Mouse (Mus musculus): Measurements from ENCODE around the gene Scand1. TPM values are rescaled to one million over a fixed set of nuclear protein-coding genes. Genes with fewer than 3 reads are reported as not detected.

Scand1 gene
- polyA plus RNA-seq, 2 experiments = 28.1 to 36.1 TPM

GRCm38 (mm10) chr2:156349286-156349848, 36.9 kb upstream of the Scand1 start:
- H3K36me3 ChIP-seq (replicated peaks; ENCODE audit: control insufficient read depth, insufficient read depth, low read depth) = no peaks in the 10 kb centered on the region
- no peak overlapping the region for H3K27ac ChIP-seq
- ATAC-seq (ENCODE audit: insufficient read depth) (no peak), DNase-seq (ENCODE audit: low read depth in 3 of 3, low spot score in 3 of 3) (no peak)
- H3K9ac ChIP-seq (replicated peaks) = no peak overlapping the region
- H3K27me3 ChIP-seq (ENCODE audit: control insufficient read depth, insufficient read depth, low read length) = no peaks in the 10 kb centered on the region
- no peak overlapping the region for H3K4me3 ChIP-seq (ENCODE audit: insufficient read depth in 1 of 2, low read depth in 2 of 2, low read length in 2 of 2)
- TF ChIP-seq CTCF (IDR thresholded peaks at IDR 0.05; ENCODE audit: low read depth) (no peak), EP300 (IDR thresholded peaks at IDR 0.05; ENCODE audit: low read depth) (no peak)
- no peaks in the 10 kb centered on the region for H3K9me3 ChIP-seq (ENCODE audit: control insufficient read depth, low read length)
- WGBS (ENCODE audit: insufficient replicate concordance) = 72% methylated on average over 4 of the region's 4 CpGs
- H3K4me2 ChIP-seq (ENCODE audit: low read depth) = no peak overlapping the region
- H3K4me1 ChIP-seq (replicated peaks; ENCODE audit: control insufficient read depth in 2 of 2, insufficient read depth in 2 of 2, low read length in 1 of 2) = no peaks in the 10 kb centered on the region

DNA sequence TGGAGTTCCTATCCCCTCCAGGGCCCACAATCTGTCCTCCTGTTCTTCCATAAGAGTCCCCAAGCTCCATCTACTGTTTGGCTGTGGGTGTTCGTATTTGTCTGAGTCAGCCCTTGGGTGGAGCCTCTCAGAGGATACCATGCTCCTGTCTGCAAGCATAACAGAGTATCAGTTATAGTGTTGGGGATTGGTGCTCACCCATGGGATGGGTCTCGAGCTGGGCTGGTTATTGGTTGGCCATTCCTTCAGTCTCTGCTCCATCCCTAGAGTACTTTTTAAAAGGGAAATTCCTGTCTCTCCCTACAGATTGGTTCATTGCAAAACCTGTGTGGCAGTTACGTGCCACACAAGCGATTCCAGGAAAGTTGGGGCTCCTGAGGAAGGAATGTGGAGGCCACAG, 36.3 kb upstream of the Scand1 start:
- ATAC-seq (ENCODE audit: insufficient read depth) = no peak
- Histone ChIP-seq H3K9me3 (ENCODE audit: control insufficient read depth, low read length) (no peaks in the 10 kb centered on the region), H3K9ac (replicated peaks) (no peak overlapping the region), H3K27me3 (ENCODE audit: control insufficient read depth, insufficient read depth, low read length) (no peaks in the 10 kb centered on the region), H3K4me1 (replicated peaks; ENCODE audit: control insufficient read depth in 2 of 2, insufficient read depth in 2 of 2, low read length in 1 of 2) (no peaks in the 10 kb centered on the region), H3K4me2 (ENCODE audit: low read depth) (no peak overlapping the region), H3K36me3 (replicated peaks; ENCODE audit: control insufficient read depth, insufficient read depth, low read depth) (no peaks in the 10 kb centered on the region), H3K4me3 (ENCODE audit: insufficient read depth in 1 of 2, low read depth in 2 of 2, low read length in 2 of 2) (no peak overlapping the region), H3K27ac (no peak overlapping the region)
- no peak for TF ChIP-seq EP300 (IDR thresholded peaks at IDR 0.05; ENCODE audit: low read depth)
- TF ChIP-seq CTCF (IDR thresholded peaks at IDR 0.05; ENCODE audit: low read depth) = no peak
- WGBS (ENCODE audit: insufficient replicate concordance) = 66% methylated on average over 4 of the region's 4 CpGs
- no peak for DNase-seq (ENCODE audit: low read depth in 3 of 3, low spot score in 3 of 3)

GRCm38 (mm10) chr2:156344775-156345532, 32.5 kb upstream of the Scand1 start:
- H3K36me3 ChIP-seq (replicated peaks; ENCODE audit: control insufficient read depth, insufficient read depth, low read depth) = no peaks in the 10 kb centered on the region
- H3K27ac ChIP-seq = no peak overlapping the region
- 51% methylated on average over 12 of the region's 12 CpGs for WGBS (ENCODE audit: insufficient replicate concordance)
- no peak overlapping the region for H3K9ac ChIP-seq (replicated peaks)
- TF ChIP-seq CTCF (IDR thresholded peaks at IDR 0.05; ENCODE audit: low read depth) (peak; percentile 16), EP300 (IDR thresholded peaks at IDR 0.05; ENCODE audit: low read depth) (no peak)
- H3K4me2 ChIP-seq (ENCODE audit: low read depth) = no peak overlapping the region
- H3K27me3 ChIP-seq (ENCODE audit: control insufficient read depth, insufficient read depth, low read length) = no peaks in the 10 kb centered on the region
- H3K4me3 ChIP-seq (ENCODE audit: insufficient read depth in 1 of 2, low read depth in 2 of 2, low read length in 2 of 2) = no peak overlapping the region
- H3K4me1 ChIP-seq (replicated peaks; ENCODE audit: control insufficient read depth in 2 of 2, insufficient read depth in 2 of 2, low read length in 1 of 2) = no peaks in the 10 kb centered on the region
- ATAC-seq (ENCODE audit: insufficient read depth) (no peak), DNase-seq (ENCODE audit: low read depth in 3 of 3, low spot score in 3 of 3) (peak in 1 of 3 experiments; percentile 10)
- no peaks in the 10 kb centered on the region for H3K9me3 ChIP-seq (ENCODE audit: control insufficient read depth, low read length)

- DNase-seq (ENCODE audit: low read depth in 3 of 3, low spot score in 3 of 3) (no peak), ATAC-seq (ENCODE audit: insufficient read depth) (no peak)
- Histone ChIP-seq H3K36me3 (replicated peaks; ENCODE audit: control insufficient read depth, insufficient read depth, low read depth) (no peaks in the 10 kb centered on the region), H3K9me3 (ENCODE audit: control insufficient read depth, low read length) (no peaks in the 10 kb centered on the region), H3K4me1 (replicated peaks; ENCODE audit: control insufficient read depth in 2 of 2, insufficient read depth in 2 of 2, low read length in 1 of 2) (no peaks in the 10 kb centered on the region), H3K4me2 (ENCODE audit: low read depth) (no peak overlapping the region), H3K27me3 (ENCODE audit: control insufficient read depth, insufficient read depth, low read length) (no peaks in the 10 kb centered on the region), H3K9ac (replicated peaks) (no peak overlapping the region), H3K27ac (no peak overlapping the region), H3K4me3 (ENCODE audit: insufficient read depth in 1 of 2, low read depth in 2 of 2, low read length in 2 of 2) (no peak overlapping the region)
- 58% methylated on average over 4 of the region's 4 CpGs for WGBS (ENCODE audit: insufficient replicate concordance)
- TF ChIP-seq CTCF (IDR thresholded peaks at IDR 0.05; ENCODE audit: low read depth) (no peak), EP300 (IDR thresholded peaks at IDR 0.05; ENCODE audit: low read depth) (no peak)
These were observed 27.6 kb upstream of the Scand1 start for GRCm38 (mm10) chr2:156340078-156340477.

DNA sequence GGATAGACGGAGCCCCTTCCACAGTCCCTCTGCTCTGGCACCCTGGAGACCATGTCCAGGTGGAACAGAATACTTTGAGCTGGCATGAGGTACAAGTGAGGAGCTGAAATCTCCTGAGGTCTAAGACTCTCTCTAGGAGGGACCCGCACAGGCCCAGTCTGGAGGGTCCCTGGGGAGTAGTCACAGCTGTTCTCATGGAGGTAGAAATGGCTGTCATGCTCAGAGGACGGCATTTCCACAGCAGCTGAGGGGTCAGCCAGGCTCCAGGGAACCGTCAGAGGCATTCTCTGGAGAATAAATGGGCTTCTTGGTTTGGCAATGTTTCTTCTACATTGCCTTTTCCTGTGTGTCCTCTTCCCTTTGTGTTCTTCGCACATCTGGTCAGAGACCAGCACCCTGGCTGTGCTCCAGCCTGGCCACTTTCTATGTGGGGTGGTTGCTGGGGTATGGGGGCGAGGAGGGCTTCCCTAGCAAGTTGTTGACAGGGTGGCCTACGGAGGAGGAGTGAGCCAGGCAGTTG, 19.0 kb upstream of the Scand1 start:
- no peak overlapping the region for H3K27ac ChIP-seq
- H3K36me3 ChIP-seq (replicated peaks; ENCODE audit: control insufficient read depth, insufficient read depth, low read depth) = no peaks in the 10 kb centered on the region
- no peak for TF ChIP-seq CTCF (IDR thresholded peaks at IDR 0.05; ENCODE audit: low read depth)
- TF ChIP-seq EP300 (IDR thresholded peaks at IDR 0.05; ENCODE audit: low read depth) = no peak
- no peak overlapping the region for H3K9ac ChIP-seq (replicated peaks)
- no peaks in the 10 kb centered on the region for H3K4me1 ChIP-seq (replicated peaks; ENCODE audit: control insufficient read depth in 2 of 2, insufficient read depth in 2 of 2, low read length in 1 of 2)
- DNase-seq (ENCODE audit: low read depth in 3 of 3, low spot score in 3 of 3) (no peak), ATAC-seq (ENCODE audit: insufficient read depth) (no peak)
- H3K27me3 ChIP-seq (ENCODE audit: control insufficient read depth, insufficient read depth, low read length) = no peaks in the 10 kb centered on the region
- no peaks in the 10 kb centered on the region for H3K9me3 ChIP-seq (ENCODE audit: control insufficient read depth, low read length)
- 66% methylated on average over 7 of the region's 7 CpGs for WGBS (ENCODE audit: insufficient replicate concordance)
- H3K4me2 ChIP-seq (ENCODE audit: low read depth) = no peak overlapping the region
- no peak overlapping the region for H3K4me3 ChIP-seq (ENCODE audit: insufficient read depth in 1 of 2, low read depth in 2 of 2, low read length in 2 of 2)

All from liver, embryonic 14.5 days (tissue).